ENCODE assay signal across 19 mouse cellular contexts in genomic region chr17:75804358-75804757, GRCm38 (mm10).
A peak's percentile ranks its signal among the peaks of the same experiment; 100 is the strongest.
DNase-seq lines count a peak whose midpoint lies in the region; ATAC-seq and TF ChIP-seq lines count a peak whose summit lies in the region.
"Had no signal": no experiment of that assay in that cellular context is flagged by ENCODE, and none has a peak within 500 bp of the region (broad histone marks: within the 10 kb centered on the region; RNA-seq: fewer than 3 reads in every experiment).

No protein-coding gene starts in this region.

- H3K27ac ChIP-seq in midbrain, embryonic 14.5 days (replicated peaks; ENCODE audit: low read depth, low read length): no peak overlapping the region
- H3K27ac ChIP-seq in midbrain, embryonic 13.5 days: no peak overlapping the region
- H3K27ac ChIP-seq: embryonic facial prominence, embryonic 12.5 days; liver, embryonic 13.5 days; neural tube, embryonic 12.5 days had no signal

- TF ChIP-seq POLR2A in brain, embryonic 14.5 days (IDR thresholded peaks at IDR 0.05; ENCODE audit: borderline replicate concordance, extremely low read depth, insufficient read depth, insufficient read length, poor library complexity, severe bottlenecking): no peak

- H3K4me2 ChIP-seq in midbrain, embryonic 14.5 days (ENCODE audit: low read length): no peak overlapping the region
- no peak overlapping the region for H3K4me2 ChIP-seq in midbrain, embryonic 13.5 days (replicated peaks)
- H3K4me2 ChIP-seq: embryonic facial prominence, embryonic 12.5 days; heart, embryonic 11.5 days; liver, embryonic 13.5 days; neural tube, embryonic 12.5 days had no signal

- H3K27me3 ChIP-seq in midbrain, embryonic 14.5 days (ENCODE audit: control insufficient read depth, insufficient read depth, low read length): no peaks in the 10 kb centered on the region
- no peaks in the 10 kb centered on the region for H3K27me3 ChIP-seq in midbrain, embryonic 13.5 days
- H3K27me3 ChIP-seq: embryonic facial prominence, embryonic 12.5 days; liver, embryonic 13.5 days; neural tube, embryonic 12.5 days had no signal

- no peaks in the 10 kb centered on the region for H3K36me3 ChIP-seq in midbrain, embryonic 14.5 days (ENCODE audit: control insufficient read depth, insufficient read depth, low read length)
- H3K36me3 ChIP-seq in midbrain, embryonic 13.5 days: no peaks in the 10 kb centered on the region
- H3K36me3 ChIP-seq: embryonic facial prominence, embryonic 12.5 days; G1E; liver, embryonic 13.5 days; neural tube, embryonic 12.5 days had no signal

- no peak overlapping the region for H3K9ac ChIP-seq in midbrain, embryonic 14.5 days (replicated peaks; ENCODE audit: low read length)
- H3K9ac ChIP-seq in midbrain, embryonic 13.5 days (replicated peaks): no peak overlapping the region
- H3K9ac ChIP-seq: embryonic facial prominence, embryonic 12.5 days; liver, embryonic 13.5 days; neural tube, embryonic 12.5 days had no signal

- no peaks in the 10 kb centered on the region for H3K9me3 ChIP-seq in midbrain, embryonic 14.5 days (ENCODE audit: control insufficient read depth, low read length)
- H3K9me3 ChIP-seq in midbrain, embryonic 13.5 days: no peaks in the 10 kb centered on the region
- H3K9me3 ChIP-seq: embryonic facial prominence, embryonic 12.5 days; liver, embryonic 13.5 days; neural tube, embryonic 12.5 days had no signal

- H3K4me3 ChIP-seq in midbrain, embryonic 14.5 days (replicated peaks; ENCODE audit: low read depth, low read length): no peak overlapping the region
- no peak overlapping the region for H3K4me3 ChIP-seq in midbrain, embryonic 13.5 days (replicated peaks)
- H3K4me3 ChIP-seq: embryonic facial prominence, embryonic 12.5 days; liver, embryonic 13.5 days; neural tube, embryonic 12.5 days had no signal

- ATAC-seq in midbrain, embryonic 14.5 days (ENCODE audit: low FRiP score, low TSS enrichment): no peak
- no peak for ATAC-seq in midbrain, embryonic 13.5 days
- ATAC-seq: CD4-positive, CD25-positive, alpha-beta regulatory T cell, adult 4 months had no signal

- TF ChIP-seq CTCF in brain, embryonic 14.5 days (IDR thresholded peaks at IDR 0.05; ENCODE audit: borderline replicate concordance, extremely low read depth, insufficient read depth, insufficient read length): no peak

- no peaks in the 10 kb centered on the region for H3K4me1 ChIP-seq in midbrain, embryonic 14.5 days (ENCODE audit: control insufficient read depth, insufficient read depth, low read length)
- 0 out of 2 replicates have a peak, but pooled peaks cover 3% of the 10 kb centered on the region for H3K4me1 ChIP-seq in midbrain, embryonic 13.5 days (replicated peaks)
- H3K4me1 ChIP-seq: embryonic facial prominence, embryonic 12.5 days; neural tube, embryonic 12.5 days had no signal

- DNase-seq in gastrocnemius, adult 18-20 months (ENCODE audit: low spot score): peak; percentile 28
- DNase-seq in gastrocnemius, adult 8-10 months (ENCODE audit: low spot score in 2 of 2): no peak
- peak; percentile 22 for DNase-seq in midbrain, embryonic 14.5 days
- DNase-seq in brain, embryonic 14.5 days (ENCODE audit: low read depth): peak; percentile 80
- peak; percentile 4 for DNase-seq in gastrocnemius, postnatal 10 days
- DNase-seq in thymus, postnatal 10 days (ENCODE audit: low spot score in 2 of 2): no peak
- no peak for DNase-seq in right cerebral cortex, postnatal 25 days
- DNase-seq: adrenal gland, adult 2 months; cerebellum, adult 11-12 months; kidney, adult 9 months; layer of hippocampus, postnatal 36 days; liver, embryonic 13.5 days; thymus, postnatal 4 days had no signal

- WGBS in midbrain, embryonic 14.5 days: 53% methylated on average over 1 of the region's 1 CpGs
- 80% methylated on average over 1 of the region's 1 CpGs for WGBS in midbrain, embryonic 13.5 days

Comparison
In these comparisons a context has a peak if more than half of its experiments do, and no peak if none do; other contexts are left out.
1. DNase-seq: peak in gastrocnemius, adult 18-20 months (single experiment), midbrain, embryonic 14.5 days (single experiment), brain, embryonic 14.5 days (single experiment) and gastrocnemius, postnatal 10 days (single experiment); none in gastrocnemius, adult 8-10 months (0 of 2), thymus, postnatal 10 days (0 of 2) and right cerebral cortex, postnatal 25 days (single experiment).